Mouse (Mus musculus) E14TG2a.4 (cell line): ENCODE data around the gene Rai2.
A peak's percentile ranks its signal among the peaks of the same experiment; 100 is the strongest.

ENCODE experiments used
- CTCF ChIP-seq: conservative IDR thresholded peaks from 2 replicates; pipeline ENCODE4 v1.5.1; 2014; ENCODE audit warnings: low read length
- NANOG ChIP-seq: IDR thresholded peaks from 2 replicates; pipeline ENCODE4 v1.6.1; 2014; ENCODE audit warnings: borderline replicate concordance, low read length, mixed read lengths

GRCm38 (mm10) chrX:161790182-161790581, 73.3 kb downstream of the Rai2 start:
- 0 out of 2 replicates have a peak, but pooled peaks have one; percentile 17 for TF ChIP-seq CTCF
- TF ChIP-seq NANOG: no peak
